Mouse (Mus musculus) neutrophil, adult 65 days (primary cell): Measurements from ENCODE around the gene Vps52. TPM values are rescaled to one million over a fixed set of nuclear protein-coding genes. Genes with fewer than 3 reads are reported as not detected.

Experiments
- total RNA-seq: library from RNA; stranded (reverse); gene quantifications from 2 replicates; pipeline ENCODE4 v1.2.4, GENCODE M21; 2023

Gene Vps52
- total RNA-seq = 56.0 and 70.7 TPM in 2 replicates

GRCm38 (mm10) chr17:33955555-33956214 is at the start of gene Vps52, which contains the start of gene Rps18:
Vps52 (plus strand) TSS chr17:33955812.
Rps18 (minus strand) TSS chr17:33956001.

GRCm38 (mm10) chr17:33909077-33909868 is 46.3 kb upstream of the Vps52 start, which contains the start of gene Daxx:
Daxx (plus strand) TSS chr17:33909414.

GRCm38 (mm10) chr17:33915671-33916250 is 39.9 kb upstream of the Vps52 start, which contains the start of the genes Tapbp and Zbtb22:
Tapbp (plus strand) TSS chr17:33915899.
Zbtb22 (plus strand) TSS chr17:33915904.

GRCm38 (mm10) chr17:33929371-33930279 is 26.0 kb upstream of the Vps52 start, which contains the start of gene Rgl2:
Rgl2 (plus strand) TSS chr17:33929543.

GRCm38 (mm10) chr17:33940206-33940805 is 15.3 kb upstream of the Vps52 start, which contains the start of the genes Pfdn6 and Wdr46:
Pfdn6 (minus strand) TSS chr17:33940343.
Wdr46 (plus strand) TSS chr17:33940660.

GRCm38 (mm10) chr17:33951021-33951946 is 4.3 kb upstream of the Vps52 start, which contains the start of gene B3galt4:
B3galt4 (minus strand) TSS chr17:33951488.

GRCm38 (mm10) chr17:34000150-34000537 is 44.5 kb downstream of the Vps52 start, which contains the start of gene H2-K1:
H2-K1 (minus strand) TSS chr17:34000347.

Other genes starting within 250 kb of the Vps52 start
- 48.6 and 60.5 TPM in 2 replicates for gene March2, start 237.1 kb upstream of the Vps52 start, total RNA-seq
- gene Rab11b, start 195.3 kb upstream of the Vps52 start, total RNA-seq = 204 and 227 TPM in 2 replicates
- 1.2 and 1.5 TPM in 2 replicates for gene Angptl4, start 174.0 kb upstream of the Vps52 start, total RNA-seq
- gene Kank3, start 145.3 kb upstream of the Vps52 start, total RNA-seq = 3.1 and 7.7 TPM in 2 replicates
- gene Rps28, start 131.2 kb upstream of the Vps52 start, total RNA-seq = 711 and 827 TPM in 2 replicates
- gene Ndufa7, start 131.2 kb upstream of the Vps52 start, total RNA-seq = 74.0 and 119 TPM in 2 replicates
- 1.4 and 1.5 TPM in 2 replicates for gene Cd320, start 112.7 kb upstream of the Vps52 start, total RNA-seq
- gene Gm7029, start 82.0 kb upstream of the Vps52 start, total RNA-seq = not detected in 2 replicates
- 34.6 and 53.7 TPM in 2 replicates for gene Kifc1, start 65.2 kb upstream of the Vps52 start, total RNA-seq
- gene Platr17, start 50.7 kb upstream of the Vps52 start, total RNA-seq = not detected in 2 replicates
- gene Daxx, start 46.4 kb upstream of the Vps52 start, total RNA-seq = 33.8 and 48.4 TPM in 2 replicates
- gene Tapbp, start 39.9 kb upstream of the Vps52 start, total RNA-seq = 290 and 325 TPM in 2 replicates
- 27.9 and 37.3 TPM in 2 replicates for gene Zbtb22, start 39.9 kb upstream of the Vps52 start, total RNA-seq
- 218 and 285 TPM in 2 replicates for gene Rgl2, start 26.3 kb upstream of the Vps52 start, total RNA-seq
- 46.9 and 53.4 TPM in 2 replicates for gene Pfdn6, start 15.5 kb upstream of the Vps52 start, total RNA-seq
- 18.3 and 21.6 TPM in 2 replicates for gene Wdr46, start 15.2 kb upstream of the Vps52 start, total RNA-seq
- 11.3 and 12.8 TPM in 2 replicates for gene B3galt4, start 4.3 kb upstream of the Vps52 start, total RNA-seq
- gene Rps18, start 189 bp downstream of the Vps52 start, total RNA-seq = 242 and 295 TPM in 2 replicates
- 1,081 and 1,209 TPM in 2 replicates for gene H2-K1, start 44.5 kb downstream of the Vps52 start, total RNA-seq
- gene Ring1, start 68.9 kb downstream of the Vps52 start, total RNA-seq = 9.9 and 11.6 TPM in 2 replicates
- 67.8 and 83.5 TPM in 2 replicates for gene H2-Ke6, start 72.2 kb downstream of the Vps52 start, total RNA-seq
- gene Slc39a7, start 75.9 kb downstream of the Vps52 start, total RNA-seq = 85.8 and 92.4 TPM in 2 replicates
- 54.6 and 60.1 TPM in 2 replicates for gene Rxrb, start 76.0 kb downstream of the Vps52 start, total RNA-seq
- 6.9 and 9.1 TPM in 2 replicates for gene Col11a2, start 83.6 kb downstream of the Vps52 start, total RNA-seq
- gene H2-Oa, start 136.5 kb downstream of the Vps52 start, total RNA-seq = 1.6 and 2.5 TPM in 2 replicates
- gene H2-DMa, start 163.7 kb downstream of the Vps52 start, total RNA-seq = 37.1 and 59.5 TPM in 2 replicates
- 207 and 226 TPM in 2 replicates for gene Brd2, start 166.8 kb downstream of the Vps52 start, total RNA-seq
- gene H2-DMb2, start 187.5 kb downstream of the Vps52 start, total RNA-seq = 18.6 and 19.3 TPM in 2 replicates
- gene H2-DMb1, start 197.3 kb downstream of the Vps52 start, total RNA-seq = 22.2 and 30.6 TPM in 2 replicates
- 51.1 and 63.7 TPM in 2 replicates for gene Tap1, start 231.7 kb downstream of the Vps52 start, total RNA-seq
- 80.5 and 98.6 TPM in 2 replicates for gene Psmb9, start 232.0 kb downstream of the Vps52 start, total RNA-seq
- 78.8 and 79.3 TPM in 2 replicates for gene Psmb8, start 241.9 kb downstream of the Vps52 start, total RNA-seq
- gene Tap2, start 247.7 kb downstream of the Vps52 start, total RNA-seq = 72.1 and 96.2 TPM in 2 replicates